Mouse (Mus musculus) frontal cortex, adult 2 months (tissue): ENCODE data around the gene Ivns1abp. TPM values are rescaled to one million over a fixed set of nuclear protein-coding genes. Genes with fewer than 3 reads are reported as not detected.
"Not testable (repeated sequence)": the region's sequence is repeated elsewhere in the genome, so short reads cannot be mapped to it uniquely, and the experiment has no call there.

Source experiments
- DNase-seq, 2 experiments: peaks; one replicate each; pipeline ENCODE4 v3.0.0; 2022; ENCODE audit warnings: low spot score in 1 of 2; ENCODE audit errors: extremely low spot score in 1 of 2
- polyA plus RNA-seq: library from polyadenylated mRNA; depleted of rRNA; stranded (reverse); fragments of >200 nt; gene quantifications from 2 replicates; pipeline ENCODE4 v1.2.3, GENCODE M21; 2012

Ivns1abp gene
- polyA plus RNA-seq, 1 experiment: 132 TPM

DNA sequence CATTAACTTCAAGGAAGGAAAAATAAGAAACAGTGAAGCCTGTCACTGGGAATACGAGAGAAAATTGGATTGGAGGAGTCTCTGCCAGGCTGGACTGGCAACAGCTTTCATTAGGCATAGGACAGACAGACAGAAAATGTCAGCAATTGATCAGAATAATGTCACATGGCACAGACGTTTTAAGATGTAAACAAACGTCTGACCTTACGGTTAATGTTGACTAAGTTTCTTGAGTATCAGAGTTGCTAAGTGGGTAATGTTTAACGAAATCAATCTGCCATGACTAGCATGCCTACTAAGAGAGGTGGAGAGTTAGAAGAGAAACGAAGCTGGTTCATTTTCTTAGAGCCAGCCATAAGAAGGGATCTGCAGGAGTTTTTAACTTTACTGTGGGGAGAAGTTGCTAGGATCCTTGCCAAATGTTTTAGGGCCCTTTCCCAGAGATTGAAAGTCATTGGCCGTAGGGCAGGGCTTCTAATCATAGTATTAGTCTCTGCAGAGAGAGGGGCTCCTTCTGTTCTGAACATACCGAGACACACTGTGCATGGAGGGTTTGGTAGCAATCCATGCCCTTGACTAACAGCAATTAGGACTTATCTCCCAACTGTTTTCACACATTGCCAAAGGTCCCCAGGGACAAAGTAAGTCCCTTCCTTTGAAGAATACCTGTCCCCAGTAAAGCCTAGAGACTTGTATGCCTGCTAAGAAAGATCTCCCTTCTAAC is 2.8 kb upstream of the Ivns1abp start:
- DNase-seq: no peak

DNA sequence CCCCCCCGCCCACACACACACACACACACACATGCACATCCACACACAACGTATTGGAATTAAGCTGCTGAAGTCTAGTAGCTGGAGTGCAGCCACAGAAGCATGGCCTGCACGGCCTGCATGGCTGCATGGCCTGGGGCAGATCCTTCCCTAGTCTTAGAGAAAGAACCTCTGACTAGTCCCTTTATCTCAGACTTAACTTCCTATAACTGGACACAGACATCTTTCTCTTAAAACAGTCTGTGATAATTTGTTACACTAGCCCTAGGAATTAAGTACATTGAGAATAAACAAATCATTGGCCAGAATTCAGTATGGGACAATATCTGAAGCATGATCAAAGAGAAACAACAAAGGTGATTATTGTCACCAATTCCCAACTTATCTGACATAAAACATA is 2.0 kb upstream of the Ivns1abp start:
- no peak for DNase-seq

DNA sequence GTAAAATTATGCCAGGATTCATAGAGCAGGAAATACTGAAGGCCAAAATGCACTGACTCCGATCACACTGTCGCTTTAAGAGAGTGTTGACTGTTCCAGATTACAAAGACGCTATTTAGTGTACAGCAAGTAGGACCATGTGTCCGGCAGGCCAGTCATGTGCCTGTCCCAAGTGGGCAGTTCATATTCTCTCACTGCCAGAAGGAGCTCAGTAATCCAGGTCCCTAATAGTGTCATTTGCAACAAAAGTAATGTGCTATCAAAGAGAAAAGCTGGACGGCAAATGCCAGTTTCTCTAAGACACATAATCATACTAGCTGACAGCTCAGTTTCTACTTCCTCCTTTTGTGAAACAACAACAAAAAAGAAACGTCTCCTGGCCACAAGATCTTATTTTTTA is 1.3 kb upstream of the Ivns1abp start:
- DNase-seq: no peak

DNA sequence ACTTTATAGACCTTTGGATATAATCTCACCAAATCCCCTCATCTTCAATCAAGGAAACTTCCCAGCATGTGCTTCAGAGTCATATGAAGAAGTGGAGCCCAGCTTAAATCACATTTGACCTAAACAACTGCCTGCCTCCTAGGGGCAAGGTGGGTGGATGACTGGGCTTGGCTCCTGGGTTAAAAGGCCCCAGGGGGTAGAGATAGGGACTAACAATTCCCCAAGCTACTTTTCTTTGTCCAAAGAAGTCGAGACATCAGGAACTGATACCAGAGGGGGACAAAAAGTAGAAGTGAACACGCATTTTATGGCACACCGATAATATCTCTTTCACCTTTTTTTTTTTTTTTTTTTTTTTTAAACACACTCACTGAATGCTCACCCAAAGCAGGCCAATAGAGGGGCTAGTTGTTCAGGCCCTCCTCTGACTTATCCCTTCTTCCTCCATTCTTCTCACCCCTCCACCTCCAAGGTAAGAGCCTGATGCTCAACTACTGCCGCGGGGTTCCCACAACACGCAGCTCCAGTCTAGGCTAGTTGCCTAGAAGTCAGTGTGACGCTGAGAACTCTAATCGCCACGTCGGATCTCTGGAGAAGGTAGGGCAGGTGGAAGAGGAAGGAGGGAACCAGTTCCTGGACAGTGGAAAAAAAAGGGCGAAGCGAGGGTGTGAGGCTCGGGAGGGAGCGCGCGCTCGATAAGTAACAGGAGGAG is 550 bp upstream of the Ivns1abp start:
- no peak for DNase-seq

DNA sequence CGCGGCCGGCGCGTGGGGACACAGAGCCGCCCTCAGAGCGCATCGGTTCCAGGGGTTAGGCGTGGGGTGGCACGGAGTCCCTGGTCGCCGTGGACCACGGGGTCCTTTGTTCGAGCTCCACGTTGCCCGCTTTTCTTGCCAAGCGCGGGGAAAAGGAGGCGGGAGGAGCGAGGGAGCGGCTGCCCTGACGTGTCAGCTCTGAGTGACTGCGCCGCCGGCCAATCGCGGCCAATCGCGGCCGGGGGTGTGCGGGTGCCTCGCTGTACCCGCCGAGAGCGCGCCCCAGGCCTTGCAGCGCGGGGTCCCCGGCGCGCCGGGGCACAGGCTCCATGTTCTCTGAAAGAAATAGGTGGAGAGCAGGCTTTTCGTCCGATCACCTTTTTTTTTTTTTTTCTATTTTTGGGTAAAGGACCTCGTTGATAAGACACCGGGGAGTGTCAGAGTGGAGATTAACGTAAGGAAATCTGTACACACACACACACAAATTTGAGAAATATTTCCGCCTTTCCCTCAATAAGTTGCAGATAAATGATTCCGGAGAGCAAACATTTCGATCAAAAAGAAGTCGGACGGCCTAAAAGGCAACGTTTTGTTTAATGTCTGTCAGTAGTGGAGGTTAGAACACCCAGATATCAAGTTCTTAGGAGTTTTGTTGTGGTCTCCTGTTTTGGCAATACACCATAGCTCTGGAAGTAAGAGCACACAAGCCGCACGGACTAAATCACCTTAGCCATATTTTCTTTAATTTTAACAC is 1.0 kb downstream of the Ivns1abp start:
- peak; percentile 84 to 96 for DNase-seq

DNA sequence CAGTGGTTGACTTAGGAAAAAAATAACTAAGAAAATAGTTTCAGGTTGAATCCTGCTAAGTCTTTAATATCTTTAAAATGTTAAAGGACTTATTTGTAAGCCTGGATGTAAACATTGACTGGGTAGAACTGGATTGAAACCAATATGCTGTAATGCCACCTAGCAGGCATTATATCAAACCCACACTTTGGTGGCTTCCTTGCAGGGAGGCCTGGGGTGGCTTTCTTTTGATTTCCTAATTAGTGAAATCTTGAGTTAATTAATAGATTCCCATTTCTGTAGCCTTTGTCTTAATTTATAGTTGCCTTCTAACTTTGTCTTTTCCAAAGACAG is 1.6 kb downstream of the Ivns1abp start:
- DNase-seq: no peak

DNA sequence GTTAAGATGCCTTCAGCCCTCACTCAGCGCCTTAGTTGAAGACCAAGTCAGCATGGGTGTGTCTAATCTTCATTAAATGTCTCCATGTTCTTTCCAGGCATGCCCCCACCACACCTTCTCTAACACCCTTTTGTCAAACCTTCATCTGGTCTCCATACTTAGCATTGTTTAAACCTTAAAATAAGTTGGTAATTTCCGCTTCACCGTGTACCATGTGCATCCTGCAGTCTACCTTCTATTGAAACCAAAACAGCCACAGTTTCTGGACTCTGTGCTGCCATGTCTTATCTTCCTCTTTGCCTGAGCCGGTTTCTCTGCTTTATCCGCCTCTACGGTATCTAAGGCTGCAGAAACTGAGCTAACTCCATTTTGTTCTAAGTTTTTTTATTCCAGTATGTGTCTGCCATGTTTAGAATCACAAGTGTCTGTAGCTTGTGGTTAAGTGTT is 2.4 kb downstream of the Ivns1abp start:
- no peak for DNase-seq

DNA sequence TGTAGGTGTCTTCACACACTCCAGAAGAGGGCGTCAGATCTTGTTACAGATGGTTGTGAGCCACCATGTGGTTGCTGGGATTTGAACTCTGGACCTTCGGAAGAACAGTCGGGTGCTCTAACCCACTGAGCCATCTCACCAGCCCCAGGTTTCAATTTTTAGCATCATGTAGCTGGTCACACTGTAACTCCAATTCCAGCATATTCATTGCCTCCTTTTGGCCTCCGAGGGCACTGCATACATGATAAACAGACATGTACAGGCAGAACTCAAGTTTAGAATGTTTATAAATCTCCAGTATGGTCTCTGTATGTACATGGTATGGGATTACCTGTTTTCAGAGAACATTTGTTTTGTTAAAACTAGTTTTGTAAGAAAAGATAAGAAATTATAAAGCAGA is 4.0 kb downstream of the Ivns1abp start:
- not testable (repeated sequence) for DNase-seq

DNA sequence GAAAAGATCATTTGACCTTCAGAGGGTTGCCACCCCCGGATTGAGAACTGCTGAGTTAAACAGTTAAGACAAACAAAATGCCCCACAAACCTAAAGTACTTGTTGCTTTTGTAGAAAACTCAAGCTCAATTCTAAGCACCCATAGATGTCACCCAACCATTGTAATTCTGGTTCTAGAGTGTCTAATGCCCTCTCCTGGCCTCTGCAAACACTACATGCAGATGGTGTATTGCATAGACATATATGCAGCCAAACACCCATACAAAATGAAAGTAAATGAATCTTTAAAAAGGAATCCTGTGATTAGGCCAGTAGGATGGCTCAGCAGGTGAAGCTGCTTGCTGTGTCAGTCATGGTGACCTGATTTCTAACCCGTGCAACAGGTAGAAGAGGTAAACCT is 8.6 kb downstream of the Ivns1abp start:
- no peak for DNase-seq

DNA sequence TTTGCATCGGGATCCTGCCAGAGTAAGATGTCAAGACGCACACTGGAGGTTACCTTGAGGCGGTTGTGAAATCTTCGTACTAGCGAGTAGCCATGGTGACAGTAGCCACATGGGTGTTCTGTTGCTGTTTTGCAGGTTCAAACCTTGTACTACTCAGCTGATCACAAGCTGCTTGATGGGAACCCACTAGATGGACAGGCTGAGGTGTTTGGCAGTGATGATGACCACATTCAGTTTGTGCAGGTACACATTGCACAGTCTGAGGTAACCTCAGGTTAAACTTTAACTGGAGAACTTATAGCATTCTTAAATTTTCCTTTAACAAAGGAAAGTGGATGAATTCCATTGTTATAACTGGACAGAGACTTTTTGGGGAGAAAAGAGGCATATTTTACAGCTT is 11.7 kb downstream of the Ivns1abp start:
- DNase-seq: no peak

DNA sequence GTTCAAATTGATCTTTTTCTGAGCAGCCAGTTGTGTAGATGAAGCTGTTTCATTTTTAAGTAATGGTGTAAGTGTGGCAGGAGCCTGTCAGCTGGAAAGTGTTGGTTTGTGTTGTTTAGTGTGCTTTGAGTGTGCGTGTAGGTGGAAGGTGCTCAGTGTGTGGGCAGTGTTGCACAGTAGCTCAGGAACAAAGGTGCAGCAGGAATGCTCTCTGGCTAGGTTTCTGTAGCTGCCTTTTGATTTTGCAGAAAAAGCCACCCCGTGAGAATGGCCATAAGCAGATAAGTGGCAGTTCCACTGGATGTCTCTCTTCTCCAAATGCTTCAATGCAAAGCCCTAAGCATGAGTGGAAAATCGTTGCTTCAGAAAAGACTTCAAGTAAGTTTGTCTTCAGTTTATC is 15.1 kb downstream of the Ivns1abp start:
- no peak for DNase-seq

DNA sequence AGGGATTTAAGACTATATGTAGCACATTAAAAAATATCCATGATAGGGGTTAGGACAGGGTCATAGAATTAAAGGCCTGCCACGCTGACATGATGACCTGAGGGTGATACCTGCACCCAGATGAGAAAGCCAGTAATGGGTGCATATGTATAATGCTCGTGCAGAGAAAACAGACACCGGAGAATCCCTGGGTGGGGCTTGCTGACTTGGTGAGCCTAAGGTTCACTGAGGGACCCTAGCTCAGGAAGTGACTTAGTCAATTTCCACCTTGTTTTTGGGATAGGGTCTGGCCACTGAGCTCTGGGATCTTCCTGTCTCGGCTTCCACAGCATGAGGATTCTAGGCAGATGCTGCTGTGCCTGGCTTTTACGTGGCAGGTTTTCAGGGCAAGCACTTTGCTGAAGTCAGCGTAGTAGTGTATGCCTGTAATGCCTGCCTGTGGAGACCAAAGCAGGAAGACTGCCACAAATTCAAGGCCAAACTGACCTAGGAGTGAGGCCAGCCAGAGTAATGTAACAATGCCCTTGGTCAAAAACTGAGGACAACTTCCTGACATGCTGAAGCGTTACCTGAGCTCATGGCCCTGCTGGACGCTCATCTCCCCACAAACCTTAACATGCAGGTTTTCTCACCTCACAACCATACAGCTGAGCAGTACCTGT is 22.8 kb downstream of the Ivns1abp start:
- DNase-seq: no peak

DNA sequence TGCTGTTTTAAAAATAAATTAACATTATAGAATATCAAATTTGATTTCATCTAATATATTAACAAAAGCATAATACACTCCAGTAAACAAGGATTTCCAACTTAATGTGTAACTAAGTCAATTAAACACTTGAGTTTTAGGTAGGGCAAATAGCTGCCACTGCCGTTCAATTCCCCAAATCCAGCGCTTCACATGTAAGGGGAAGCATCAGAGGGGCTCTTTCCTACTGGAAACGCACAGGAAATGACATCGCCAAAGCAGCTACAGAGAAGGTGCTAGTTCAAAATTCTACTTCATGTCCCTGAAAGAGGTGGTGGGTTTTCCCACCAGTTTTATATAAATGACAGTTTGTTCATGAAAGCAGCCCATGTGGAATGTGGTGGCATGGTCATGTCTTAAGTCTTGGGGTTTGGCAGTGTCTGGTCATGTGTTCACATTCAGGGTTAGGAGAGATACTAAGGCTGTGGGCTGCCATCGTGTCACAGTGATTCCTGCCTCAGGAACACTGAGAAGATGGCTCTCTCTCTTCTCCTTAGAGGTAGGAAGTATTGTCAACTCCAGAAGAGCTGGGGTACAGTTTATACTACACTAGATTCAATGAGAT is 23.5 kb downstream of the Ivns1abp start:
- DNase-seq: no peak

DNA sequence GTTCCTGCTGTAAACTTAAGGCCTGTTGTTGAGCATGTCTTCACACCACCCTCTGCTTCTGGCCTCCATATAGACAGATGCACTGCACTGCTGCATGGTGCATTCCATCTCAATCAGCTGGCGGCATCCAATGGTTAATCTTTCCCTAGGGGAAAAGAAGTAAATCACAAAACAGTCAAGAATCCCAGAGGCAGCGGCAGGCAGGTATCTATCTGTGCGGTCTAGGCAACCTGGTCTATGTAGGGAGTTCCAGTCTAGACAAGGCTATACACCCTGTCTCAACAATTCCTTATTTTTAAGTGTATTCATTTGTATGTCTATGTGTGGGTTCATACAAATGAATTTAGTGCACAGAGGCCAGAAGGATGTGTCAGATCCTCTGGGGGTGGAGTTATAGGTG is 24.2 kb downstream of the Ivns1abp start:
- no peak for DNase-seq

DNA sequence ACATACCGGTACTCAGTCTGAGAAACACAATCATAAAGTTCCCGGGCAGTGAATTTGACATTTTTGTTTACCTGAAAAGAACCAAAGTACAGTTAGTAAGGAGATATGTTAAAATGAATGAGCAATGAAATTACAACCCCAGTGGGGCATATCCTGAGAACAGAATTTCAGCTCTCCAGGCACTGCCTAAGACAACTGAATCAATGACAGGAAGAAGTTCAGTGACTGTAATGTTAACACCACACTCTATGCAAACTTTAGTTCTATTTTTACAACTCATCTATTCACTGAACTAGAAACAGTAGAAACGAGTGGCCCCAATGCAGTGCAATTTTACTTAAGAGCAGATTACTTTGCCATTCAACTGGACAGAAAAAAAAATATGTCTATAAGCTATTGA is 26.3 kb downstream of the Ivns1abp start:
- DNase-seq: no peak

DNA sequence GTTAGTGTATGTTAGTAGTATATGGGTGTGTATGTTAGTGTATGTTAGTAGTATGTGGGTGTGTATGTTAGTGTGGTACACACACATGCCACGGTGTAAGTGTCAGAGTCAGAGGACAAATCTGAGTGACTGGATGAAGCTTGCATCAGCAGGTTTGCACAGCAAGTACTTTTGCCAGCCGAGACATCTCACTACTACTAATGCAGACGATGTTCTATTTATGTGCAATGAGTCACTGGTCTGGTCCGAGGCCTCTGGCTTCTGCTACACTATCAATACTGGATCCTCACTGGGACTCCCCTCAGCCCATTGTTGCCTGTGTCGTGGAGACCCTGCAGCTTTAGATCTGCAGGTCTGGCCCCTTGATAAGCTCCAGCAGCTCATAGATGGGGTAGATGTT is 27.3 kb downstream of the Ivns1abp start:
- DNase-seq: no peak

DNA sequence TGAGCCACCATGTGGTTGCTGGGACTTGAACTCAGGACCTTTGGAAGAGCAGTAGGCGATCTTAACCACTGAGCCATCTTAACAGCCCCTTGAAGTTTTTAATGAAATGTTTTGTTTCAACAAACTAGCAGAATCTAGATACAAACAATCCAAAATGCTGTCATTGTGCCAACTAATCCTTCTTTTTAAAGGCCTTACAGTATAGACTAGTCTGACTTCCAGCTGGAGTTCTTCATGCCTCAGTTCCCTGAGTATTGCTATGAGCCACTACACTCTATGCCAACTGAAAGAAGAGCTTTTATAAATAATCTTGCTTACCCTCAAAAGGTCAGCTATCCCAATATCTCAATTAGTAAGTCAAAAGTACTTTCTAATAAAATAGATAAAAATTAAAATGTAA is 28.5 kb downstream of the Ivns1abp start:
- no peak for DNase-seq

DNA sequence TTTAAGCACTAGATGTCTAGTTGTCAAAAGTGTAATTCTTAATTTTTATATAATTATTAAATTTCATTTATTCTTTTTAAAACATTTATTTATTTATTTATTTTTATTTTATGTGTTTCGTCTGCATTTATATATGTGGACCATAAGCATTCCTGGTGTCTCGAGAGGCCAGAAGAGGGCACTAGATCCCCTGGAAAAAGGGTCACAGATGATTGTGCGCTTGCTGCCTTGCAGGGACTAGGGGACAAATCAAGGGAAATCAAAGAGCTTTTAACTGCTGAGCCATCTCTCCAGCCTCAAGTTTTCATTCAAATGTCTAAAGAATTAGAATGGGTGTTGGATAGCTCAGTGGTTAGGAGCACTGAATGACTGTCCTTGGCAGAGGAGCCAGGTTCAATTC is 33.1 kb downstream of the Ivns1abp start:
- no peak for DNase-seq

DNA sequence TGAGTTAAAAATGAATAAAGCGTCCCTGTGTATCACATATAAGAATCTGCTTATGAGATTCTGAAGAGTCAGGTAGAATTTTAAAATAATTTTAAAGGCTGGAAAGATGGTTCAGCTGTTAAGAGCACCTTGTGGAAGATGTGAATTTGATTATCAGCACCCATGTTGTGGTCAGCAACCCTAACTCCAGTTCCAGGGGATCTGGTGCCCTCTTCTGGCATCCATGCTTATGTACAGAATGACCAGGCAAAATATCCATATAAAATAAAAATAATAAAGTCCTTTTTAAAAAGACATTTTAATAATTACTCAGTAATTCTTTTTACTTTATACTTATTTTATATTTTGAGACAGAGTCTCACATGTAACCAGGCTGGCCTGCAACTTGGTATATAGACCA is 45.8 kb downstream of the Ivns1abp start:
- DNase-seq: no peak

DNA sequence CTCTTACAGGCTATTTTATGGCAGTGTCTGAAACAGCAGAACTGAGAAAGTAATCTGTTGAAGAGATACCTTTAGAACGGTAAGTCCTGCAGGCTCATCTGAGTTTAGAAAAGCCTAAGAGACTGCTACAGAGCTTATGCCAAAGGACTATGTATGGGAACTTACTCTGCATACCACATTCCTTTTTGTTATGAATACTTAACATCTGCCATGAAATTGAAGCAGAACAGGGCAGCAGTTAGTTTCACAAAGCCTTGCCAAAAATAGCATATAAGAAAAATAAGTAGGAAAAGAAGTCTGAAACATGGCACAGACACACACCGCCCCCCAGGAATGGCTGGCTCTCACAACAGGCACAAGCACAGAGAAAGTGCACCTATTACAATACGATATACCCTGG is 65.5 kb downstream of the Ivns1abp start:
- no peak for DNase-seq
